Mouse (Mus musculus): ENCODE measurements around the gene Gm37240.
A peak's percentile ranks its signal among the peaks of the same experiment; 100 is the strongest.

The Gm37240 gene

DNA sequence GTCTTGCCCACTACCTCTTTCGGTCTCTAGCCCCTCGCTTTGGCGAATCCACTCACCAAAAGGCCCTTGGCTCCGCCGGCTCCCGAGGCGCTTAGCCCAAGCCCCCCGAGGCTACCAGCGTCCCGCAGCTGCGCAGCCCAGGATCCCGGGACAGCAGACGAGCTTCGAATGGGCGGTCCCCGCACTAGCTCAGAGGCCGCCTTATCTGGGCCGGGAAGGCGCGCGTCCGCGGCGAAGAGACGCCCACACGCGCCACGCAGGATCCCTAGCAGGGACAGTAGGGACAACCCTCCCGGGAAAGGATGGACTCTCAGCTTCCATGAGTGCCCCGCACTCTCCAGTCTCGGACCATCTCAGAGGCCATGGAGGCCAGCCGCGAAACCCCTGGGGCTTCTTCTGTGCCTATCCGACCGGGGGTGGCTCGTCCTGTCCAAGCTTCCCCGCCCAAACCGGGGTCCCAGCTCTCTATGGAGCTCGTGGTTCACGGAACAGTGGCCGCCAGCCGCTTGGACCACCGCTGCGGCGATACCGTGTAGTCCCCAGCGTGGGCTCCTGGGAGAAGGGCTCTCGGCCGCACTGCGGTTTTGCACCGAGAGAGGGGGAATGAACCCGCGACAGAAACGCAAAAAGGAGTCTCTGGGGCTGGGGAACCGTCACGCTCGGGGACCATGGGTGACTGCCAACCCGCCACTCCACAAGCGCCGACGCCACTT lies 1407.9 kb downstream of the Gm37240 start:
- peak; percentile 57 to 73 for DNase-seq

DNA sequence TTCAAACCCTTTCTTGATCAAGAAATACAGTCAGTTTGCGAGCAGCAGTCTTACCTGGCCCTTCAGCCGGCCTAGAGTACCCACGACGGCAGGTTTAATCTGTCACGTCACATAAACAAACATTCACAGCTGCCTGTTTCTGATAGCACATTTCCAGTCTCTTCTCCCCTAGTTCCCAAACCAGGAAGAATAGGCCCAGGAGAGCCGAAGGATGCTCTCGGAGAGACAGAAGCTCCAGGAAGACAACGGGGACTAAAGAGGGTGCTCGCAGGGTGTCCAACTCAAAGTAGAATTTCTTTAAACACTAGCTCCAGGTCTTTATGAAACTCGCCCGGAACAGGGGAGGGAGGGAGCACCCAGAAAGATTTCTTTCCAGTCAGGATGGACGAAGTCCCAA lies 1408.4 kb downstream of the Gm37240 start:
- DNase-seq: no peak

DNA sequence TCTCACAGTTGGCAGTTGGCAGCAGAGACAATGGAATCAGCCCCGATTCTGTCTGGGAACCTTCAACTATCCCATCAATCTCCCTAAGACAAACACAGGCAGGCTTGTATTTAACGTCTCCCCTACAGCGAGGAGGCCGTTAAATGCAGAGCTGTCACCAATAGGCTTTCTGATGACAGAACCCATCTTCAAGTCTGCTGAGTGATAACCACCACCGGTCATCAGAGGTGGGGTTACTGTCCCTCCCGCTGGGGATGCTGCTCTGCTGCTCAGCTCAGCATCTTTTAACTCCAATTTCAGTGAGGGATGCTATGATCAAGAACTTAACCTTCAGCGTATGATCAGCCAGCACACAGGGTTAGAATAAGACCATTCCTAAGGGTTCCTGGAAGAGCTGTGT lies 1409.1 kb downstream of the Gm37240 start:
- DNase-seq: no peak

DNA sequence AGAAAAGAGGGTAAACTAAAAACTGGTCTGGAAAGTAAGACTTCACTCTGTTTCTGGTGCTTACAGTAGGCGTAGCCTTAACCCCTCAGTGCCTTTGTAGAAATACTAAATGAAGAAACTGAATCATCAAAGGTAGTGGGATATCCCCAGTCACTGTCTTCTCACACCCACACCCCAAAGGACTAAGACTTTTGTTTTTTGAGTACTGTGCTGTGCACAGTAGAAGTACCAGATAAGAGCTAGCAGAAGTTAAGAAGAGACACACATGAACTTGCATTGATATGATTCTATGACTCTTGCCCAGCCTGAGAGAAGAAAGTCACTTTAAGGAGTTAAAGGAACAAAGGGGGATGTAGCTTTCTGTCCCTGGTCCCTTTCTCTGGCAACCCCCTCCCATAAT lies 1409.8 kb downstream of the Gm37240 start:
- DNase-seq: no peak

DNA sequence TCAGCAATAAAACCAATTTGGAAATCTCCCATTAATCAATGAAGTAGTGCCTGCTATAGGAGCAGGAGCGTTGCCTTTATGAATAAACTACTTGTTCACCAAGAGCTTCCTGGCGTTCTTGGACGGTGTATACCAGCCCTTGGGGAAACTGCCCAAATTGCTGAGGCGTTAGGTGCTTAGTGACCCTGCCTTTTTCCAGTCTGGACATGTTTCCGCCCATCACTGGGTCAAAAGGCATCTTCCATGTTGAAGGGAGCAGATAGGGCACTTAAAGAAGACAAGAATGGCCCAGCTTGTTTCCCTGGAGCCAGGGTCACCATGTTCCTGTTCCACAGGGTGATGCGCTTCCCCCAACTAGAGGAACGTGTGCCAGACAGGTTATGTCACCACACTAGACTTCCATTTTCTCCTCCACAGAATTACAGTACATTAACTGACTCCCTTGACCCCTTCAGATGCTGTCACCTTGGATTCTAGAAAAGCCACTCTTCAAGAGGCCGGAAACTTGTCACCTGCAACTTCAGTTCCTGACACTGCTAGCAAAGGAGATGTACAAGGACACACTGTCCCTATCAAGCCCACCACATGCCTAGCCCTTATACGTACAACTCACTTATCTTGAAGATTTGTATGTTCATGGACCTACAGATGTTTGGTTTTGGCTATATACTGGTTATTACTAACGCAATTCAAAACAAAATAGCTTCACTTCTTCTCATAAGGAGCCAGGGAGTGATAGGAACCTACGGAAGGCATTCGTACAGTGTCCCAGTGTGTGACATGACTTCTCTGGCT lies 1412.1 kb downstream of the Gm37240 start:
- no peak for DNase-seq

DNA sequence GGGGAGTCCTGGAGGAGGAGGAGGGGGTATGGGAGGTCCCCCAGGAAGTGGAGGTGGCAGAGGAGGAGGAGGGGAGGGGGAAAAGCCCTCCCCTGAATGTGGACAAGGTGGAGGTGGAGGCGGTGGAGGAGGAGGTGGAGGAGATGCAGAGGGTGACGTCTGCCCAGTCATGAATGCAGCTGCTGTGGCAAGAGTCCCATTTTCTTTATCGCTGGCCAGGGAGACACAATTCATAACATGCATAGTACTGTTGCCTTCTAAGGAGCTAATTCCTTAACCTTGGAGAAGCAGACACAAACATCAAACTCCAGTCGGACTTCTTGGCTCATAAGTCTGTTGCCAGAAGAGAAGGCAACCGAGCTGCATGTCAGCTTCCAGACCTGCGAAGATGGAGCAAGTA lies 1412.9 kb downstream of the Gm37240 start:
- DNase-seq: no peak

DNA sequence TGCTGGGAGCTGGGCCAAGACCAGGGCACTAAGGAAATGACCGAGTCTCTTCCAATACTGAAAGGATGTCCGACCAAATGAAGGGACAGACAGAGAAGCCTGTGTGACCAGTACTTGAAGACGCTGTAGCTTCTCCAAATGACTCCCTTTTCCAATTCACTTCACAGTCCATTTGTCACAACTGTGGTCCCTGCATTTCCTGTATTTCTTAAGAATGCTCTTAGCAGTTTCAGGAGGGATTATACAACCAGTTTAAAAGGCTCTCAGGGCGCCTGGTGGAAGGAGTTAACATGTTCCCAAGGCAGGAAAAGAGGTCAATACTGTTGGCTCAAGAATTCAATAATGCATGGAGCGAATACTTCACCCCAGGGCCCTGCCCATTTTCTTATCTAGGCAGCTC lies 1414.4 kb downstream of the Gm37240 start:
- peak; percentile 39 to 49 for DNase-seq

DNA sequence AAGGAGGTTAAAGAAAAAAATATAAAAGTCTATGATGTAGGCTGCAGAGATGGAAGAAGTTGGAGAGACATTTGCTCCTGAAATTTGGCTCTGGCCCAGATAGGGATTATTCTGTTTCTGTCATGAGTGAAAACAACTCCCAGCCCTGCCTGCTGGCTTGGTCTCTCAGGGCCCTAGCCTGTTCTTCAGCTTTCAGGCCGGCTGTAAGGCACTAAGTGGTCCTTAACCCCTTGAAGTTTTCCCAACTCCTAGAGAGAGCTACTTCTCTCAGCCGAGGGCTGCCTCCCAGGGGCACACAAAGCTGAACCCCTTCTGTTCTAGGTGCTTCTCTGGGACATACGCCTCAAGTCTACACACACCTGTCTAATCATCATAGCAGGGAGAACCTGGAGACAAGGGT lies 1414.8 kb downstream of the Gm37240 start:
- DNase-seq: no peak

DNA sequence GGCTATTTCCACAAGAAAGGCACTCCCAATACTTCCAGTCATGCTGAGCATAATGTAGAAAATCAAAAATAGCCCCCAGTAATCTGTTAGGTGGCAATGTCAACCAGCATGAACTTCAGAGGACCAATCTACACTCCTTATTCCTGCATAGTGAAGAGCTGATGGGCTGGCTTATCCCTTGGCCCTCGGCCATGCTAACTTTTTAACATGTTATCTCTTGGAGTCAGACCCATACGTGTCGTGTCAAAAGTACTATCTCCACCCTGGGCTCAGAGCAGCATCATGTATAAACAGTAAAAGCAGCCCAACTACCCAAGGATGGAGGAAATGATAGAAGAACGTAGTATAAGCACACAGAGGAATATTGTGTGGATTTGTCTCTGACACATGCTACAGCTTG lies 1416.2 kb downstream of the Gm37240 start:
- no peak for DNase-seq

DNA sequence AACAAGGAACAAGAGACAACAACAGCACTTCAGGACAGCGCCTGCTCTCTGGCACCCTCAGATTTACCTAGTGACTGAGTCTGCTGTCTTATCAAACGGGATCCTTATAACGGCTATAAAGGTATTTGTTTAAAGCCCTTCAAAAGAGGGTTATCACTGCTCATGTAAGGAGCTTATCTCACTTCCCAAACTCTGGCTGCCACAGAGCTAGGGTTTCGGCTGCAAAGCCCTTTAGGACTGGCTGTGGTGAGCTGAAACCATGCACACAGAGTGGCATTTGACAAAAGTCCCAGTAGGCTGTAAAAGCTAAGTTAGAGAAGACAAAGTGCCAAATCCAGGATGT lies 1419.2 kb downstream of the Gm37240 start:
- no peak for DNase-seq

DNA sequence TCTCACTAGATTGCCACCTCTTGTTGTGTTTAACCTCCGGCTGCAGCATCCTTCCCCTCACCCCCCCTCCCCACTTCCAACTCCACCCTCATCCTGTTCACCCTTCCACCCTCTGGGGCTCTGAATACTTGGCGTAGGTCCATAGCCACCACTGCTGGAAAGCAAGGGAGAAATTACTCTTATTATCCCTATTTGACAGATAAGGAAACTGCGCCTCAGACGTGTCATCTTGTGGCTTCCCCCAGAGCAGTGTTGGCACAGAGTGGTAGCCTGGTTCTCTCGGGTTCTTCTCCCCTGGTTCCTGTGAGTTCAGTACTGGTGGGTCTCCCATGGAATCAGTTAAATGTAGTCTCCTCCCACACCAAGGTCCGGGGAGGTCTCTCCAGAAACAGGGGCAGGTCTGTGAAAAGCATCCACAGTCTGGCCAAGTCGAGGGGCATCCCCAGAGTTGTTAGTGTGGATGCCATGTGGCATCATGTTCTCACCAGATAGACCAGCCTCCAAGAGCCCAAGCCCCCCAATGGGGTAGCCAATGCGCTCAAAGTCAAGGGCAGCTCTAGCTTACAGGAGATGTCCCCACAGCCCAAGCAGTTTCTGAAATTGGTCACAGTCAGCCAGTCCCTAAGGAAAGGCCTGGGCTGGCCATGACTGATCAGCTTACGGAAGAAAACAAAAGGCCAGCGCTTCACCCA lies 1419.8 kb downstream of the Gm37240 start:
- peak; percentile 72 to 77 for DNase-seq

DNA sequence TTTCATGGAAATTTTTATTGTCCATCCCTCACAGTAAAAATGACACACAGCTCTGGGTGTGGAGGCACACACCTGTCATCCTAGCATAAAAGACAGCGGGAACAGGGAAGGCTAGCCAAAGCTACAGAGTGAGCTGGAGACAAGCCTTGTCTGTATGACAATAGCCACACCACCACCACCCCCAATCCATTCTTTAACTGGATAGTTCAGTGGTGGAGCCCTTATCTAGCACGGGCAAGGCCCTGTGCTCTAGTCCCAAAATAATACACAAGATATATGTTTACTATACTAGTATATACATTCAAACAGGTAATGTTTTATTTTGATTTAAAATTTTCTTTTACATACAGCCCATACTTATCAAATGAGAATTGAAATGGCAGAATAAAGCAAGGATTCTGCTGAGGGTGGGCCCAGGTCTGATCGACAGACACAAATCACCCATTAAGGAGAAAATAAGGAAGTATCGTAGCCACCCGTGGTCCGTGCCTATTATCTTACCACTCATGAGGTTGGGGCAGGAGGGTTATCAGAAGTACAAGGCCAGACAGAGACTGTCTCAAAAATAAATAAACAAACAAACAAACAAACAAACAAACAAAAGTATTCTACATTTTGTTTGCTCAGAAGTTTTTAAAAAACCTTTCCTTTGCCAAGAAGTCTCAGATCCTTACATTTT lies 1421.4 kb downstream of the Gm37240 start:
- no peak for DNase-seq

DNA sequence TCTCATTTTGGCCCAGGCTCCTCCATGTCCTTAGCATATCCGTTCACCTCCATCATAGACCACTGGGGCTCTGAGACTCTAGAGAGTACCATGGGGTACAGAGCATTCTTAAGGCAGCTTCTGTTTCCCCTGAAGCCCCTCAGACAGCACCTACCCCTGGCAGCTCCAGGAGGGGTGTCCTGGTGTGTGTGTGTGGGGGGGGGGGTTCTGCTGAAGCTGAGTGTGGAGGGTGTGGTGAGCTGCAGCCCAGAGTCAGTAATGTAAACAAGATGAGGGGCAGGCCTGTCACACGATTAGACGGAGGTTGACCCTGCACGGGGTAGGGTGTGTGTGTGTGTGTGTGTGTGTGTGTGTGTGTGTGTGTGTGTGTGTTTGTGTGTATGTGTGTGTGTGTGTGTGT lies 1425.6 kb downstream of the Gm37240 start:
- DNase-seq: no peak

DNA sequence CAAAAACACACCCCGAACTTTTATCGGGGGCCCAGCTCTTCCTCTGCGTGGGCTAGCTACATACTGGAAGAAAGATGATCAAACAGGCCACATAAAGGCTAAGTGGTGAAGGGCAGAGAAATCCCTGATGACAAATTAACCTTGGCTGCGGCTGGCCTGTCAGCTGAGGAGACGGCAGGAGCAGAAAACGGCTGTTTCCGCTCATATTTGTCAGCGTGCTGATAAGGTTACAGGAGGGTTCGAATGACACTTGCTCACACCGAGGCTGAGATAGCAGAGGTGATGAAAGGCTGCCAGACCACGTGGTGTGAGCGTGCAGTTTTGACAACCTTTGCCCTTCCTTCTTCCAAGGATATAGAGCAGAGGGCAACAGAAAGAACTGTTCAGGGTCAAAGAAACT lies 1426.4 kb downstream of the Gm37240 start:
- peak; percentile 77 to 82 for DNase-seq

DNA sequence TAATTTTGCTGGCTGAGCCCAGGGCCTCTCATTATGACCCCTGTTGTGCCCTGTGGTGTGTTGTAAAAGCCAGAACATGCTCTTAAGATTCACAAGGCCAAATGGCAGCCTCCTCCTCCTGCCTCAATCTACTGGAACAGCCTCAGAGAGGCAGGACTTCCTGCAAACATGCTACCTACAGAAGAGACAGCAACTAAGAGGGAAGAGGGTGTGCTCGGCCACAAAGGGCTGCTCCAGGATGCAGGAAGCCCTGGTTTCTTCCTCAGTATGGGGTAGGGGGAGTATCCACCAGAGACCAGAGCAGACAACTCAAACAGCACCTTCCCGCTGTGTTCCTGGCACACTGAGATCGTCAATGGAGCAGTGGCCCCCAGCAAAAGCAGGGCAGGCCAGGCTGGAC lies 1426.8 kb downstream of the Gm37240 start:
- DNase-seq: no peak

DNA sequence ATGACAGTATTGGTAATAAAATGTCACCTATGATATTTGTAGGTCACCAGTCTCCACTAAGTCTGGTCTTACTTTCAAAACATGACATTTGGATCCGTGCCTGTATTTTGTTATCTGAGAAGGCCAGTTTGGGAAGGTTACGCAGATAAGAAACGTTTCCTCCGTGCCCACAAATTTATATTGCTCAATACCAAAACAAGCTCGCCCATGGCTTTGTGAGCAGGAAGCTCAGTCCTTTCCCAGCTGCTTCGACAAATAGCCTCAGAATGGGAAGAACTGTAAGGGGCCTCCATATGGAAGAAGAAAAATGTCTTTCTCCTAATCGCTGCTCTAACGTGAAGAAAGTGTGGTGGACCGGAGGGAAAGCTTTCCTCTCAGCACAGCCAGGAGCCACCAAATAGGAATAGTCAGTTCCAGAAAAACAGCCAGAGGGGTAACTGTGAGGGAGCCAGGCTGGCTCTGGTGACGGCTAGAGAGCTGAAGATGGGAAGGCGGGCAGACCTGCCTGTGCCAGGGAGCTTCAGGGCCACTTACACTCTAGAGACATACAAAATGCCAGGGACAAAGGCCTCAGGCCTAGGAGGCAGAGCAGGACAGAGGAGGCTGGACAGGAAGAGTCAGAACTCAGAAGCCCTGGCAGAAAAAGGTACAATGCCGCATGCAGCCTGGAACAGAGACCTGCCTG lies 1431.4 kb downstream of the Gm37240 start:
- no peak for DNase-seq

DNA sequence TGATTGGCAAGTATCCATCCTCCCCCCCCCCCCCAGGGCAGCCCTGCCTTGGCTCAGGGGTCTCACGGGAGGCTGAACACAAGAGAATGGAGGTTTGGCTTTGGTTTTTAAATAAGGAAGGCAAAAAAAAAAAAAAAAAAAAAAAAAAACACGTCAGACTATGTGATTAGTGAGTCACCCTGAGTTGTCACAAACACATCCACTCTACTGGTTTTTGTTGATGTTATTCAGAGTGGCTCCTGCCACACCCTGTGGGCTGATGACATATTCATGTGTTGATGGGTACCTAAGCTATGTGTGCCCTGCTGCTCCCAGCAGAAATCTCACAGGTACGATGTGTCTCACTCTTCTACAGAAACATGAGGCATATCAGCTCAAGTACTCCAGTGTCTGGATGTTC lies 1436.7 kb downstream of the Gm37240 start:
- no peak for DNase-seq

DNA sequence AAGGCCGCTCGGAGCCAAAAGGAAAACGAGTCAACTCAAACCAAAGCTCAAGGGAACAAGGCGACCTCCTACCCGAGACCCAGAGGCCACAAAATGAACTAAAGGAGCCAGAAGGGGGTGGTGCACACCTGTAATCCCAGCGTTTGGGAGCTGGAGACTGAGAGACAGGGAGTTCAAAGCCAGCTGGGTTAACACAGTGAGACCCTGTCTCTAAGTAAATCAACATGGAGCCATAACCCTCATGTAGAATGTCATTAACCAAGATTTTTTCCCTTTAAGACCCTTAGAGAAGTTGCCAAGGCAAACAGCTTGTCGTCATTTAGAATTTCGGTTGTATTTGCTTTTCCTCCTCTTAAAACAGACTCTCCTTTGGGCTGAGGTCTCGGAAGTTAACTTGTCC lies 1438.3 kb downstream of the Gm37240 start:
- no peak for DNase-seq

DNA sequence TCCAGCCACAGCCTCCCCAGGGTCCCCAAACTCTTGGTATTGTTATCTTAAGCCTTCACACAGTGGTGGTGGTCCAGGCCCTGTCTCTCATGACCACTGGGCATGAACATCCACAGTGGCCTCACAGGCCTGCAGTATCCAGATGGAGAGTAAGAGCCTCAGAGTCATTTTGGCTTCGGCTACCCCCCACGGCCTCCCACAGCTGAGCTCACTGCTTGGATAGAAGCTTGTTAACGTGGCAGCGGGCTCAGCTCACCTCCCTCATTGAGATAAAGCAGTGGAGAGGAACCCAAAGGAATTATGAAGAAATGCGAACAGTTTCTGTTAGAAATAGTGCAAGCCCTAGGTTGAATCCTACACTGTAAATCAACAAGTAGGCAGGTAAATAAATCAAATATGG lies 1439.5 kb downstream of the Gm37240 start:
- no peak for DNase-seq
